Mouse (Mus musculus): ENCODE results near the gene Cdh18. TPM values are rescaled to one million over a fixed set of nuclear protein-coding genes. Genes with fewer than 3 reads are reported as not detected.
"Not testable (repeated sequence)": the region's sequence is repeated elsewhere in the genome, so short reads cannot be mapped to it uniquely, and the experiment has no call there.

Gene Cdh18
- polyA plus RNA-seq, 1 experiment from 2014 or later, result not detected

DNA sequence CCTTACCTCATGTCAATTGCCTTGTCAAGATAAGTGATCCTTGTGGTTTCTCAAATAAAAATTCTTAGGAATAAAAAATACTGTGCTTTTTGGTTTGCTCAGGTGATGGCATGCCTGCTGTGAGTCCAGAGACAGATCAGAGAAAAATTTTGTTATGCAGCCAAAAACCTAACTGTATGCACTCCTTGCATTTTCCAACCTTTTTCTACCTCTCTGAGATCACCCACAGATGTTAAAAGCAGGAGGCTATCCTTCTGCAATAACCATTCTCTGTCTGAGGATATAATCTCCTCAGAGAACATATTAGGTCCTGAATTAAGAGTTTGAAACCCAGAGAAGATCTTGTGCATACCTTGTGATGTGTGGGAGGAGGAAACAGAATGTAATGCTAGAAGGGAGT lies 488.7 kb downstream of the Cdh18 start:
- DNase-seq (ENCODE audit: low spot score) (no peak), ATAC-seq (no peak)
- Histone ChIP-seq H3K27me3 (replicated peaks; ENCODE audit: insufficient read depth, low read length) (no peaks in the 10 kb centered on the region), H3K4me1 (ENCODE audit: insufficient read depth, low read depth, low read length) (no peaks in the 10 kb centered on the region), H3K4me2 (replicated peaks; ENCODE audit: low read depth, low read length) (no peak overlapping the region), H3K36me3 (ENCODE audit: insufficient read depth, low read length) (no peaks in the 10 kb centered on the region), H3K9ac (replicated peaks; ENCODE audit: low read depth) (no peak overlapping the region), H3K4me3 (ENCODE audit: low read depth, low read length) (no peak overlapping the region), H3K27ac (ENCODE audit: low read length) (no peak overlapping the region), H3K9me3 (ENCODE audit: low read length) (no peaks in the 10 kb centered on the region)
- TF ChIP-seq CTCF (IDR thresholded peaks at IDR 0.05), result no peak

DNA sequence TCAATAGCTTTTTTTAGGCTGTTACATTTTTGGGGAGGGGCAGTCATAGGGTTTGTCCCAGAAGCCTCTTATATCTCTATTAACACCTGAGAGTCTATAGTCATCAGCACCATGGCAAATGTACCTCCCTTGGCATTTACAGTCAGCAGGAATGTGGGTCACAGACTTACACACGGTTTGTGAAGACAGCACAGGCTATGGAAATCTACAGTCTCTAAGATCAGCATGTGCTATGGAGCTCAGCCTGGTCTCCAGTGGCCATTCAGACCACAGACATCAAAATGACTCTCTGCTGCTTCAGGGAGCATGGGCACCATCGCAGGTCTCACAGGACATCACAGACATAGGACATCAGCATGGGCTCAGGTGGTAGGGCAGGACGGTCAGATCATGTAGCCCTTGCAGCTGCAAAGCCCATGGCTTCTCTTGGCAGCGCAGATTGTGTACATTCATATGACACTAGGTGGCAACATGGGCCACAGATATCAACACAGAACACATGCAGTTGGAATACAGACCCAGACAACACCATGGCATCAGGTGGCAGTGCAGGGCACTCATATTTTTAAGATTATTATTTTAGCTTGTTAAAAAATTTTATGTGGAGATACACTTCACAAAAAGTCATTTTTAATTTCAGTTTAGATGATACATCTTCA lies 497.4 kb downstream of the Cdh18 start:
- Histone ChIP-seq H3K9me3 (ENCODE audit: low read length) (no peaks in the 10 kb centered on the region), H3K27me3 (replicated peaks; ENCODE audit: insufficient read depth, low read length) (no peaks in the 10 kb centered on the region), H3K27ac (ENCODE audit: low read length) (no peak overlapping the region), H3K4me3 (ENCODE audit: low read depth, low read length) (no peak overlapping the region), H3K36me3 (ENCODE audit: insufficient read depth, low read length) (no peaks in the 10 kb centered on the region), H3K4me2 (replicated peaks; ENCODE audit: low read depth, low read length) (no peak overlapping the region), H3K9ac (replicated peaks; ENCODE audit: low read depth) (no peak overlapping the region), H3K4me1 (ENCODE audit: insufficient read depth, low read depth, low read length) (no peaks in the 10 kb centered on the region)
- TF ChIP-seq CTCF (IDR thresholded peaks at IDR 0.05), result no peak
- no peak for TF ChIP-seq EP300 (IDR thresholded peaks at IDR 0.05)
- DNase-seq (ENCODE audit: low spot score) (no peak), ATAC-seq (no peak)
- WGBS, result 70% methylated on average over 4 of the region's 4 CpGs

DNA sequence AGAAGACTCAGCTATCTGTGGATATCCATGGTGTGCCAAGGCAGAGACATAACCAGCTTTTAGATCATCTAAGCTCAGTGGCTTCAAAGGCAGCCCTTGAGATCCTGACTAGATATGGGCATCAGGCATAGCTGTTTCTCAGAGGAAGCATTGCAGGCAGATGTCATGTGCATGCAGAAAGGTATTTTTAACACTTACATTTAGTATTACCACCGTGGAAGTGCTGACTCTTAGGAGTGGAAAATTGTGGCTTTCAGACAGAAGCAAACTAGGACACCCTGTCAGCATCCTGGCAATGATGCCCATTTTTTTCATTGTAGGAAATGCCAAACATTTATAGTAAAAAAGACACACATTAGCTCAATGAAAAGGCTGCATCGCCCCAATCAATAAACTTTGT lies 503.2 kb downstream of the Cdh18 start:
- Histone ChIP-seq H3K9ac (replicated peaks; ENCODE audit: low read depth) (no peak overlapping the region), H3K27ac (ENCODE audit: low read length) (no peak overlapping the region), H3K9me3 (ENCODE audit: low read length) (no peaks in the 10 kb centered on the region), H3K4me2 (replicated peaks; ENCODE audit: low read depth, low read length) (no peak overlapping the region), H3K27me3 (replicated peaks; ENCODE audit: insufficient read depth, low read length) (no peaks in the 10 kb centered on the region), H3K4me1 (ENCODE audit: insufficient read depth, low read depth, low read length) (no peaks in the 10 kb centered on the region), H3K36me3 (ENCODE audit: insufficient read depth, low read length) (no peaks in the 10 kb centered on the region), H3K4me3 (ENCODE audit: low read depth, low read length) (no peak overlapping the region)
- WGBS, result 68% methylated on average over 2 of the region's 2 CpGs
- DNase-seq (ENCODE audit: low spot score), result no peak
- TF ChIP-seq CTCF (IDR thresholded peaks at IDR 0.05), result no peak
- no peak for TF ChIP-seq EP300 (IDR thresholded peaks at IDR 0.05)
- no peak for ATAC-seq

DNA sequence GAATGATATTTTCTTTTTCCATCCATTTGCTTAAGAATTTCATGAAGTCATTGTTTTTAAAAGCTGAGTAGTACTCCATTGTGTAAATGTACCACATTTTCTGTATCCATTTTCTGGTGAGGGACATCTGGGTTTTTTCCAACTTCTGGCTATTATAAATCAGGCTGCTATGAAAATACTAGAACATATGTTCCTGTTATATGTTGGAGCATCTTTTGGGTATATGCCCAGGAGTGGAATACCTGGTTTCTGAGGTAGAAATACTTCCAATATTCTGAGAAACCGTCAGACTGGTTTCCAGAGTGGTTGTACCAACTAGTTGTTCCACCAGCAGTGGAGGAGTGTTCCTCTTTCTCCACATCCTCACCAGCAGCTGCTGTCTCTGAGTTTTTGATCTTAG lies 536.5 kb downstream of the Cdh18 start:
- H3K4me1 ChIP-seq (ENCODE audit: insufficient read depth, low read depth, low read length); H3K36me3 ChIP-seq (ENCODE audit: insufficient read depth, low read length); H3K4me2 ChIP-seq (replicated peaks; ENCODE audit: low read depth, low read length); H3K9ac ChIP-seq (replicated peaks; ENCODE audit: low read depth); H3K4me3 ChIP-seq (ENCODE audit: low read depth, low read length); DNase-seq (ENCODE audit: low spot score); H3K27me3 ChIP-seq (replicated peaks; ENCODE audit: insufficient read depth, low read length); ATAC-seq; H3K9me3 ChIP-seq (ENCODE audit: low read length); H3K27ac ChIP-seq (ENCODE audit: low read length): not testable (repeated sequence)
- 71% methylated on average over 1 of the region's 1 CpGs for WGBS

DNA sequence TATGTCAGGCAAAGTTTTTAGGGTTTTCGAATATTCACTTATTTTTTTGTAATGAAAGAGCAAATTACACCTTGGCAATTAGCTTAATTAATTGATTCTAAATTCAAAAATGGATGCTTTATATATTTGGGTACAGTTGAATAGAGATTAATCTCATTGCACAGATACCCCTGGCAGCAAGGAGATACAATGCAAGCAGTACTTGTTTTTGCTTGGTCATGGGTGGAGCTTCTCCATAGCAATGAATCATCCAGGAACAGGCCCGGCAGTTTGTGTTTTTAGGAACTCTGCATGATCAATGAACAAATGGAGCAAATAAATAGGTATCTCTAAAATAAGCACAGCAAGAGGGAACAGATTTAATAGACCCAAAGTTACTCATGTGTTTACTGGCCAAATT lies 538.7 kb downstream of the Cdh18 start:
- H3K27me3 ChIP-seq (replicated peaks; ENCODE audit: insufficient read depth, low read length), result no peaks in the 10 kb centered on the region
- H3K4me2 ChIP-seq (replicated peaks; ENCODE audit: low read depth, low read length), result no peak overlapping the region
- no peak for DNase-seq (ENCODE audit: low spot score)
- ATAC-seq, result no peak
- WGBS, result 72% methylated on average over 2 of the region's 2 CpGs
- no peak overlapping the region for H3K27ac ChIP-seq (ENCODE audit: low read length)
- H3K4me3 ChIP-seq (ENCODE audit: low read depth, low read length), result no peak overlapping the region
- no peaks in the 10 kb centered on the region for H3K36me3 ChIP-seq (ENCODE audit: insufficient read depth, low read length)
- H3K9ac ChIP-seq (replicated peaks; ENCODE audit: low read depth), result no peak overlapping the region
- no peak for TF ChIP-seq EP300 (IDR thresholded peaks at IDR 0.05)
- no peak for TF ChIP-seq CTCF (IDR thresholded peaks at IDR 0.05)
- no peaks in the 10 kb centered on the region for H3K9me3 ChIP-seq (ENCODE audit: low read length)
- H3K4me1 ChIP-seq (ENCODE audit: insufficient read depth, low read depth, low read length), result no peaks in the 10 kb centered on the region

DNA sequence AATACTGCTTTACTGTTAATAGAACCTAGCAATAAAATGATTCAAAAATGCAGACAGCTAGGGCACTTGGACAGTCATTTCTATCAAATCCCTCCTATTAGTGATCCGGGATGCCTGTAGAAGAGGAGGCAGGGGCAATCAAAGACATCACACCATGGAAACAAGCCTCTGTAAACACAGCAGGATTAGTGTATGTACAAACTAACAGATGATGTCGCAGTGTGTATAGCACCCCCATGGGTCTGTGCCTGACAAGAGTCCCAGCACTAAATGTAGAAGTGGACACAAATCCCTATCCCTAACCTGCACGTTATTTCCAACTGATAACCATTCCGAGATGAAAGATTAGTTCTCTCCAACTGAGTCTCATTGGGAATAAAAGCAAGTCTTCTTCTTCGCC lies 547.8 kb downstream of the Cdh18 start:
- no peaks in the 10 kb centered on the region for H3K9me3 ChIP-seq (ENCODE audit: low read length)
- H3K4me3 ChIP-seq (ENCODE audit: low read depth, low read length), result no peak overlapping the region
- no peaks in the 10 kb centered on the region for H3K4me1 ChIP-seq (ENCODE audit: insufficient read depth, low read depth, low read length)
- no peak for ATAC-seq
- 67% methylated on average over 5 of the region's 5 CpGs for WGBS
- no peak overlapping the region for H3K27ac ChIP-seq (ENCODE audit: low read length)
- H3K4me2 ChIP-seq (replicated peaks; ENCODE audit: low read depth, low read length), result no peak overlapping the region
- TF ChIP-seq CTCF (IDR thresholded peaks at IDR 0.05), result no peak
- TF ChIP-seq EP300 (IDR thresholded peaks at IDR 0.05), result no peak
- H3K36me3 ChIP-seq (ENCODE audit: insufficient read depth, low read length), result no peaks in the 10 kb centered on the region
- DNase-seq (ENCODE audit: low spot score), result no peak
- H3K27me3 ChIP-seq (replicated peaks; ENCODE audit: insufficient read depth, low read length), result no peaks in the 10 kb centered on the region
- no peak overlapping the region for H3K9ac ChIP-seq (replicated peaks; ENCODE audit: low read depth)
